Mouse (Mus musculus): ENCODE measurements around the gene Tmem266.

The Tmem266 gene

DNA sequence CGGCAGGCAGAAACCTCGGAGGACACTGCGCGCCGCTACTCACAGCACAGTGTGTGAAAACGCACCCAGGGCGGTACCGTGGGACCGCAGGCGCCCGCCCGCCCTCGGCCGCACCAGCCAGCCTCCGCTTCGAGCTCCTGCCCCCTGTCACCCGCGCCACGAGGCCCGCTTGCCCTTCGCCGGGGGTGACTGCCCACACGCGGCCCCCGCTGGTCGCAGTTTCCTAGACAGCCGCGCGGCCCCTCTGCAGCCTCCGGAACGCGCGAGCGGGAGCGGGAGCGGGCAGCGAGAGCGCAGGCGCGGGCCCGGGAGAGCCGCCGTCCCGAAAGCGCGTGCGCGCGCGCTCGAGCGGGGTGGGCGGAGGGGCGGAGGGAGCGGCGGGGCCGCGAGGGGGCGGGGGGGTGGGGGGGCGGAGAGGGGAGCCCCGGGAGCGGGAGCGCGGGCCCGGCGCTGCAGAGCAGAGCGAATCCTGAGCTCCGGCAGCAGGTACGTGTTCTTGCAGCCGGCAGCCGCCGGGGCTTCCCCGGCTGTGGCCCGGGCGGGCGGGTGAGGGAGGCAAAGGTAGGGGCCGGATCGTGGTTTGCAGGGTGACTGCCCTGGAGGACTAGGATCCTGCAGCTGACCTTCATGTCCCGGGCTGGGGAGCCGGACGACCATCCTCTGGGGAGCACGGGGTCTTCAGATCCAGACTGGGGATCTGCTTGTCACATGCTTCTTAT, at the start of gene Tmem266, which contains the start of gene Nrg4:
Tmem266 (plus strand) TSS at position 399 of the 719 bp plus-strand sequence.
Nrg4 (minus strand) TSS at position 330 of the 719 bp plus-strand sequence.
- peak; percentile 8 for DNase-seq (ENCODE audit: low spot score)

- no peak for DNase-seq (ENCODE audit: low spot score)
These were observed 49.2 kb upstream of the Tmem266 start for GRCm38 (mm10) chr9:55277562-55277961.

- DNase-seq (ENCODE audit: low spot score): no peak
These were observed 47.4 kb upstream of the Tmem266 start for GRCm38 (mm10) chr9:55279114-55279825.

GRCm38 (mm10) chr9:55283516-55283915, 43.2 kb upstream of the Tmem266 start:
- DNase-seq (ENCODE audit: low spot score): no peak

- DNase-seq (ENCODE audit: low spot score): no peak
These were observed 41.5 kb upstream of the Tmem266 start for GRCm38 (mm10) chr9:55285197-55285596.

DNA sequence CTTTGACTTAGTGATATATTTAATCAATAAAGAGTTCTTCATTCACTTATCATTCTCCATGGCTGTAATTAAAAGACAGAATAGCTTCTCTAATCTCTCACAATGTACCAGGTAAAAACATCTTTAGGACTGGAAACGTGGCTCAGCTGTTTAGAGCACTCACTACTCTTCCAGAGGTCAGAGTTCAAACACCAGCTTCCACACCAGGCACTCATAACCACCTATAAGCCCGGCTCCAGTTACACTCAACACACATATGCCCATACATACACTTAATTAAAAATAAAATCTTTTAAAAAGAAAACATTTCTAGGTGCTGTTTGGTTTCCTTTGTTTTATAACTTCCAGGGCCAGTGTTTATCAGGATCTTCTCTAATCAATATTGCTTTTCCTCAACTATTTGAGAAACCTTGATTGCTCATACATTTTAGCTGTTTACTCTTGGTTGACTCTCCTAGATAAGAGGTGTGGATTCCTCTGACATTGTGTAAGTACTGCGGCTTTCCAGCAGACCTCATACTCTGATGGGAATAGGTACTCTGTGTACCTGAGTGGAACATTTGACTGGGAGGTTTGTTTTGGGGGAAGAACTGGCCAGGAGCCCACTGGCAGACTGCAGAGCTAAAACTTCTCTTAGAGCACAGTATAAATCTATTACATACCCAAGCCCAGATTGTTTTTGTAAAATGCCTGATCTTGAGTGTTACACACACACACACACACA, 37.1 kb upstream of the Tmem266 start:
- no peak for DNase-seq (ENCODE audit: low spot score)

DNA sequence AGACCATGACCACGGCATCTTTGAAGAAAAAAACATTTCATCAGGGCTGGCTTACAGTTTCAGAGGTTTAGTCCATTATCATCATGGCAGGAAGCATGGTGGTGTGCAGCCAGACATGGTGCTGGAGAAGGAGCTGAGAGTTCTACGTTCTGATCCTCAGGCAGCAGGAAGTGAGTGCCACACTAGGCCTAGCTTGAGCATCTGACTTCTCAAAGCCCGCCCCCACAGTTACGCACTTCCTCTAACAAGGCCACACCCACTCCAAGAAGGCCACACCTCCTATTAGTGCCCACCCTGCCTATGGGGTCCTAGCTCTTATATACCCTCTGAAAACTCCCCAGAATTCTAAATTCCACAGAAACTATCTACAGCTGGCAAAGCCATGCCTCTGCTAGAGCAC, 34.7 kb upstream of the Tmem266 start:
- no peak for DNase-seq (ENCODE audit: low spot score)

DNA sequence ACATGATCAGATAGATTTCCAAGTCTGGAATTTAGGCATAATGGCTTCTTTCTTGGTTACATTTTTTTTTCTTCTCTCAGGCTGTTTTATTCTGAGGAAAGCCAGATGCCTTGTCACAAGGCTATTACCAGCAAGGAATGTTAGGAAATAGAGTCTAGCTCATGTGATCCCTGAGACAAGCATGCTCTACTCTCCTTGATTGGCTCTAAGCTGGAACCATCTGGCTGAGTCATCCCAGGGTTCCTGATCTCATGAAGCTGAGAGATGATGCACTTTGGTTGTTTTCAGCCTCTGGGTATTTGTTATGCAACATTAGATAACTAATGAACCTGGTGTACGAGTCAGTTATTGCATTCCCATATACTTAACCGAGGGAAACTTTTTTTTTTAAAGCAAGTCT, 30.5 kb upstream of the Tmem266 start:
- DNase-seq (ENCODE audit: low spot score): no peak

GRCm38 (mm10) chr9:55307066-55307465, 19.6 kb upstream of the Tmem266 start:
- no peak for DNase-seq (ENCODE audit: low spot score)

DNA sequence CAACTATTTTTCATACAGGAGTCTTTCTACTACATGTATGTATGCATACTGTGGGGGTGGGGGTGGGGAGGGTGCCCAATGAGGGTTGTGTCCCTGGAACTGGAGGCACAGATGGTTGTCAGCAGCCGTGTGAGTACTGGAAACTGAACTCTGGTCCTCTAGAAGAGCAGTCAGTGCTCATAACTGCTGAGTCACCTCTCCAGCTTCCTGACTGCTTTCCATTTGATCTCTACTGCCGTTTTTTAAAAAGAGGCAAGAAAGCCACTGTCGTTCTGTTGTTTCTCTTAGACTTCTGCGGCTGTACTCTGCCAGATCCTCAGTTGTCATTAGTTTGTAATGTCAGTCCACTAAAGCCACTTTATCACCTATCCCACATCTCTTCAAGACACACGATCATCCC, 19.2 kb upstream of the Tmem266 start:
- no peak for DNase-seq (ENCODE audit: low spot score)

DNA sequence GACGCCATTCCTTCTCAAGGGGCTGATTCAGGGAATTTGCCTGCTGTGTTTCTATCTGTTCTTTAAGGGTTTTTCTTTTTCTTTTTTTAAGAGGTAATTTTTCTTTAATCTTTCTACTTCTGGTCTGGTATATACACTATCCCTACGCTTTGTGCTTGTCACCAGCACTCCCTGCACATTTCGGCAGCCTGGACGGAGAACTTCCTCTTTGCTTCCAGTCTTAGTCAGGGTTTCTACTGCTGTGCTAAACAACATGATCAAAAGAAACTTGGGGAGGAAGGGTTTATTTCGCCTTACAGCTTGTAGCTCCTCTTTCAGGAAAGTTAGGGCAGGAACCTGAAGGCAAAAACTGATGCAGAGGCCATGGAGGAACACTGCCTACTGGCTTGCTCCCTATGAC, 18.3 kb upstream of the Tmem266 start:
- DNase-seq (ENCODE audit: low spot score): no peak

DNA sequence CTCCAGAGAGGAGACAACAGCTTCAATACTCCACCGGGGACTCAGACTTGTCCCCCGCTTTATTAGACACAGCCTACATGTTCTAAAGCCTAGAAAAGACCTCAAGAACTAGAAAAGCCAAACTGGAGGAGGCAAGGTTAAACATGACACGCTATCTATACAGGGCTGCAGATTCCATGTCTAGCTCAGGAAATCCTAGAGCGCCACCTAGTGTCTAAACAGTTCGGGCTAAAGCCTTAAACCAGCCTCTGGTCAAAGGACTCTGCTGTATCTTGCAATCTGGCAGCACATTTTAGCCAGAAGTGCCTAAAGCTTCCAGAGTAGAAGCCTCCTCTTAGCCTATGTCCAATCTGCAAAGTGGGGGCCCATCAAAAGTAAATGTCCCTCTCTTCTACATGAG, 15.2 kb upstream of the Tmem266 start:
- DNase-seq (ENCODE audit: low spot score): peak; percentile 34

GRCm38 (mm10) chr9:55313619-55314261, 13.0 kb upstream of the Tmem266 start:
- DNase-seq (ENCODE audit: low spot score): no peak

GRCm38 (mm10) chr9:55322641-55323040, 4.1 kb upstream of the Tmem266 start:
- no peak for DNase-seq (ENCODE audit: low spot score)

DNA sequence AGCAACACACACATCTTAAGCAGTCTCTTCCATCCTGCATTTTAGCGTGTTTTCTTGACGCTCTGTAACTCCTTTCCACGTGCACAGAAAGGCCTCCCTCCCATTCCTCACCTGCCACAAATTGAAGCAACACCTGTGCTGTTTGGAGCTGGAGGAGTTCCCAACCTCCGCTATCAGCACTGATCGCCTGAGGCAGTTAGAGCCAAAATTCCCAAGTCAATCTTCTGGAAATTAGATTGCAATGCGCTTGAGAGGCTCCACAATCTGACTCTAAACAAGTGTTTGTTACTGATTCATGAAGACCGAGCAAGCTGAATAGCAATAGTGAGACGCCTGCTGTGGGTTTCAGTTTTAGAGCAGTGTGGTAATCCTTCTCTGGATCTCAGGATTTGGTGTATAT, 2.6 kb upstream of the Tmem266 start:
- no peak for DNase-seq (ENCODE audit: low spot score)

- no peak for DNase-seq (ENCODE audit: low spot score)
These were observed 2.2 kb upstream of the Tmem266 start for GRCm38 (mm10) chr9:55324516-55324915.

DNA sequence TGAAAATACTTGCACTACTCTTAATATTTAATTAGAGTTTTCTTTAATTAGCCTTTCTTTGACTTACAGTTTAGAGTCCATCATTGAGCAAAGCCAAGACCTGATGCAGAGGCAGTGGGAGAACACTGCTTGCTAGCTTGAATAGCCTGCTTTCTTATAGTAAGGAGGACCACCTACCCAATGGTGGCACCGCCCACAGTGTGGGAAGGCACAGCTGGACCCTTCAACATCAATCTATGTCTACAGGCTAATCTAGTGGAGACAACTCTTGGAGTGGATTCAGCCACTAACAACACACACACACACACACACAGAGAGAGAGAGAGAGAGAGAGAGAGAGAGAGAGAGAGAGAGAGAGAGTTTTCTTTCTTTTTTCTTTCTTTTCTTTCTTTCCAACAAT, 1.7 kb upstream of the Tmem266 start:
- no peak for DNase-seq (ENCODE audit: low spot score)

- DNase-seq (ENCODE audit: low spot score): no peak
These were observed 874 bp upstream of the Tmem266 start for GRCm38 (mm10) chr9:55325564-55326514.

DNA sequence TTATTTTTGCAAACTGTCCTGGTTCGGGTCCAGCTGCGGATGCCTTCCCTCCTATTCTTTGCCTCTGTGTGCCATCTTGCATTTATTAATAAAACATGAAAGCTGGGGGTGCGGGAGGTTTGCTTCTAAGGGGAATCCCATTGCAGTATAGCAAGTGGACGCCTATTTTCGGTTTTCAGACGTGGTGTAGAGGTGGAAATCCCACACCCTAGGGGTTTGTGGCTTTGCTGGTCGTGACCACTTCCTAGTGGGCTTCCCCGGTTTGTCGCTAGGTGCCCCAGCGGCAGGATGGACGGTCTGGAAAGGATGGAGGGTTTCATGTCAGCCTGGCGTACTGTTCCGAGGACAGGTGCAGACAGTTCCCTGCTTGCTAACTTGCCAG, 512 bp downstream of the Tmem266 start:
- peak; percentile 14 for DNase-seq (ENCODE audit: low spot score)

DNA sequence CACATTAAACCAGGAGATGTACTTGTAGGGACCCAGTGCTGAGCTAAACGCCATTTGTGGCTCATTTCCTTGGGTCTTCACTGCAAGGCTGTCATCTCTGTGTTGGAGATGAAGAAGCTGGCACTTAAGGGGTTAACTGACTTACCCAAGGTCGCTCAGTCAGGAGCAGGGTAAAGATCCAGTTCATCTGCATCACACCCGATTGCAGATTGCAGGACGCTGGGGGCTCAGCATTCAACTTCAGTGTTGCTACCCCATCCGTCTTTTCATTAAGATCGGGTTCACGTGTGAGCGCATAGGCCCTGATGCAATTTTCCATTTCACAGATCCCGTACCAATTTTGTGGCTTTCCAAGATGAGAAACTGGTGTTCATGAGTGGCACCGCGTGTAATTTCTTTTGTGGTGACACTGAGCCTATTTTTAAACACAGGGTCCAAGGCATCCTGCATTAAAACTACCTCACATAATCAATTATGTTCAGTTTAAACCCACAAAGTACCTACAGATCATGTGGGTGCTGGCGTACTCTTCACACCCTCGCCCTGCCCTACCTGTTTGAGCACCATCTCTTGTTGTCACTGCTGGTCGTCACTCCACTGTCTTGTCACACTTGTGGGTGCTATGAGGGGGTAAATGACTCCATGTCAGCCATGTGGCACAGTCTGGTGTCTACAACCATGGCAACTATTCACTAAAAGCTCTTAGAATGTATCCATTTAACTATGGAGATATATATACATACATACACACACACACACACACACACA, 1.6 kb downstream of the Tmem266 start:
- DNase-seq (ENCODE audit: low spot score): no peak

- DNase-seq (ENCODE audit: low spot score): no peak
These were observed 2.7 kb downstream of the Tmem266 start for GRCm38 (mm10) chr9:55329401-55329800.
